Mouse (Mus musculus): ENCODE measurements at regions not wholly inside any gene's neighbourhood (a gene's known extent, or its start where the extent isn't known, plus 50 kb on each side); places are given as distances from the start of the nearest gene placed in this dataset.
"Not testable (repeated sequence)": the region's sequence is repeated elsewhere in the genome, so short reads cannot be mapped to it uniquely, and the experiment has no call there.

GRCm38 (mm10) chr15:3909471-3909870 is 69.9 kb downstream of the Fbxo4 start:
- no peak for DNase-seq

DNA sequence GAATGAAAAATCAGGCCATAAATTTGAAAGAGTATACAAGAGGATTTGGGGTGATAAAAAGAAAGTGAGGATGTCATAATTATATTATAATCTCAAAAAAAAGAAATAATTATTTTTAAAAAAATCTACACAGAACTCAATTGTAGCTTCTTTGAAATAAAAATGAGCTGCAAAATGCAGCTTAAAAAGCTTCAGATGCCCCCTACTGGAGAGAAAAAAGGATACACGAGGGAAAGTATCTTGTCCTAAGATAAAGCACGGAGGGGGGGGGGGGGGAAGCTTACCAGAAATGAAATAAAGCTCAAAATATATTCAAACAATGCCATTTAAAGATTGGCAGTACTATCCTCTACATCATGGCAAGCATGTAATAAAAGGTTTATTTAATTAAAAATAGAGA is 70.7 kb downstream of the Fbxo4 start:
- DNase-seq: peak; percentile 61

DNA sequence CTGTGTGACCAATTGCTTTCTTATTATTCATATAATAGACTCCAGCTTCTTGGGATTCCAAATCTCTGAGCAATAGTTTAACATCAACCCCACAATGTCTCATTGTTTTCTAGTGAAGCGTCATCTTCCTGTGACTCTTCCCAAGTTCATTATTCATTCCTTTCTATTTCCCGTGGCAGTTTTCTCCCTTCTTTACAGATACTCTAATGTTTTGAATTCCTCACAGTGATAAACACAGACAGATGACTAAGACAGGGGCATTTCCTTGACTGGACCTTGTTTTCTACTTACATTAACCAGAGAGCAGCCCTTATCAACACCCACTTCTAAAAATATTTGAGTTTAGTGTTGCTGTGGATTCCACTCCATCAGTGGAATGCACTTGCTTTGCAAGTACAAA is 73.8 kb downstream of the Fbxo4 start:
- DNase-seq: no peak

DNA sequence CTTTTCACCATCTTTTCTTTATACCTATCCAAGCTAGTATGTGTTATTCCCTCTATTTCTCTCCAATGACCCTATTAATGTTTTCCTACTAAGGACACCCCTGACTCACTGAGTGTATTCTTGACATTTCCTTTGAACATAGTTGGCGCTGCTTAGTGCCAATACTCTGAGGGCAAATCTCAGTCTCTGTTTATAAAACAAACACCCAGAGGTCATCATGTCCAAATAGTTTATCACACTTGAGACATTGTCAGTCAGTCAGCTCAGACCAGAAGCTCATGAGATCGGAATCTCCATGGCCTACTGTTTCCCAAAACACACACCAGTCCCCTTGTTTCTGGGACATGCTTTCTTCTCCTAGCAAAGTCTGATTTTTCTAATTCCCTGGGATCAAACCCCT is 100.9 kb downstream of the Fbxo4 start:
- peak; percentile 72 for DNase-seq

DNA sequence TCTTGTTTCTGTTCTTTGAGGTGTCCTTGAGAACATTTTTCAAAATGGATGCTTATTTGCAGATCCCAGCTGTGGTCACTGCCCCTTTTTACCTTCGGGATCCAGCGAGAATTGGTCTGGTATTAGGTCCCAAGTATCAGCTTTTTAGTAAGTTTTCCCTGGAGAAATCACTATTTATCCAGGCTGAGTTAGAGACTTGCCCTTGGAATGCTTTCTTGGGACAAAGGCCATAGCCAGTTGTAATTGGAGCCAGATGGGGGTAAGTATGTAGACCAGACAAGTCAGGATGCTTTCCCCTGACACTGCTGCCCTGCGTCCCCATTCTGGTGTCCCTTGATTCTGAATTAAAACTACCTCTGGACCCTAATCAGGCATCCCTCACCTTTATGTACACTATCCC is 101.9 kb downstream of the Fbxo4 start:
- DNase-seq: peak; percentile 3

DNA sequence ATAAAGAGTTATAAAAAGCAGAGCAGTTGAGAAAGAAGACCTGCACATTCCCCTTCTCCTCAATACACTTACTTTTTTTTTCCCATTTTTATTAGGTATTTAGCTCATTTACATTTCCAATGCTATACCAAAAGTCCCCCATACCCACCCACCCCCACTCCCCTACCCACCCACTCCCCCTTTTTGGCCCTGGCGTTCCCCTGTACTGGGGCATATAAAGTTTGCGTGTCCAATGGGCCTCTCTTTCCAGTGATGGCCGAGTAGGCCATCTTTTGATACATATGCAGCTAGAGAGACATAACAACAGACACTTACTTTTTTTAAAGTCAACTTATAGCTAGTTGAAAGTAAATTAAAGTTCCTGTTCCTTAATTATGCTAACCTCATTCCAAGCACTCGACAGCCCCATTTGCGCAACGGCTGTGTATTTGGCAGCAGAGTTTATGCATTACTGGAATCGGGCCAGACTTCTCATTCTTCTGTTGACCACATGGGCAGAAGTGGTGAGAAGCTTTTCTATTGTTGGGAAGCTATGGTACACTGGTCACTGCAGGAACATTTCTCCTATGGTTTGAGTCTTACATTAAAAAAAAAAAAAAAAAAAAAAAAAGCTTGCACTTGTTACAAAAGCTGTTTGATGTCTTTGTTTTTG is 104.0 kb downstream of the Fbxo4 start:
- DNase-seq: peak; percentile 74

GRCm38 (mm10) chr15:3831802-3832201 is 147.6 kb downstream of the Fbxo4 start:
- DNase-seq: no peak

GRCm38 (mm10) chr15:3805430-3805829 is 173.9 kb downstream of the Fbxo4 start:
- no peak for DNase-seq

- DNase-seq: no peak
Measured at GRCm38 (mm10) chr15:3775865-3776264, 192.6 kb upstream of the Ghr start.

GRCm38 (mm10) chr15:3772228-3772789 is 189.0 kb upstream of the Ghr start:
- DNase-seq: no peak

GRCm38 (mm10) chr15:3770312-3770711 is 187.0 kb upstream of the Ghr start:
- no peak for DNase-seq

- DNase-seq: no peak
Measured at GRCm38 (mm10) chr15:3764726-3765125, 181.4 kb upstream of the Ghr start.

DNA sequence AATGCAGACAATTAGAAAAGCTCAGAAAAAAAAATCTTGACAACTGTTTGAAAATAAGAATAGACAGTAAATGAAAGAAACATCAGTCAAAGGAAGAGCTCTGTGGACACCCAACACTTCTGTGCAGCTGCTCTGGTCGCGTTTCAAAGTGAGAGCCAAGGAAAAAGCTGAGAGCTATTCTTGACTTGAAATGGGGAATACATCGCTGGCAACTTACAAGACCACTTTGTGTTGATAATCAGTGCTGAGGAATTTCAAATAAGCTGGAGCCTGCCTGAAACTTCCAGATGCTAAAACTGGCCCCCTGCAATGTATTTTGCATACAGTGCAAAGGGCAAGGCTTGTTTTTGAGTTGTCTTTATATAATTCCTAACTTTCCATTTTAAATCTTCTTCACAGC is 177.1 kb upstream of the Ghr start:
- DNase-seq: peak; percentile 55

GRCm38 (mm10) chr15:3755636-3756035 is 172.3 kb upstream of the Ghr start:
- peak; percentile 20 for DNase-seq

- not testable (repeated sequence) for DNase-seq
Measured at GRCm38 (mm10) chr15:3748072-3748471, 164.8 kb upstream of the Ghr start.

GRCm38 (mm10) chr15:3743168-3743814 is 160.0 kb upstream of the Ghr start:
- peak; percentile 73 for DNase-seq

- no peak for DNase-seq
Measured at GRCm38 (mm10) chr15:3742191-3742590, 158.9 kb upstream of the Ghr start.

- DNase-seq: peak; percentile 46
Measured at GRCm38 (mm10) chr15:3725214-3725613, 141.9 kb upstream of the Ghr start.

- DNase-seq: no peak
Measured at GRCm38 (mm10) chr15:3720668-3721340, 137.5 kb upstream of the Ghr start.

- DNase-seq: no peak
Measured at GRCm38 (mm10) chr15:3711764-3712163, 128.5 kb upstream of the Ghr start.

DNA sequence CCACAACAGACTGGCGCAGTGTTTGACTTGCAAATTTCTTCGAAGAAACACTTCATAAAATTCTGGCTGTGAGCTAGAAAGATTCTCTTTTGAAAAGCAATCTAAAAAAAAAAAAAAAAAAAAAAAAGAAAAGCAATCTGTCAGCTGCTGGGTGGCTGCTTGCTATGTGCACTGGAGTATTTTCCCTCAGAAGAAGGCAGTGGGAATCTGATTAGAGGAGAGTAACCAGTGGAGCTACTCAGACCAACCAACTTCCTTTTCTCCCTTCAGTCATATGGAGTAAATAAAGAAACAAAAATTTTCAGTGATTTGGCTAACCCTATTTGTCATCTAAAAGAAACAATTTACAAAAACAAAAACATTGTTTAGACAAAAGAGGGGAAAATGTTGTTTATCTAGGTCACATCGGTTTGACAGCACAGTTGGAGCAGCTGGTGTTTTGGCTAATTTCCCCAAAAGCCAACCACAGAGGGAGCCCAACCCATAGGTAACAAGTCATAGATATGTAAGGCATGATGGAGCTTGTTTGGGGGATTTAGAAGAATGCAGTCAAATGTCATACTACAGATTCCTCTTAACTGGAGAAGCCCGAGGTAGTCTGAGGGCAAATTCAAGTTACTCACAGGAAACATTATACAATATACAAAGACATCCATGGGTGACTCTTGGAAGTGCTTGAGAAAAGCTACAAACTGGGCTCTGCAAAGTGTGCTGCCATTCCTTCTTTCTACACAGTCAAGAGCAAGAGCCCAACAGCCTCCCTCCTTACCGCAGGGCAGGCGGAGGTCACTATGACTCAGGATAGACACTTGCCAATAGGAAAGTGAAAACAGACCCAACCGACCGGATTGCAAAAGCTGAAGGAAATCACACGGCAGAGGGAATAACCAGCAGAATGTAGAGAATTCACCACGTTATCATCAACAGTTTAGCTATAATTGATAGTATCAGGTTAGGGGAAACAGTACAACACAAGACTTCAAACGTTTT is 124.1 kb upstream of the Ghr start:
- DNase-seq: peak; percentile 61

DNA sequence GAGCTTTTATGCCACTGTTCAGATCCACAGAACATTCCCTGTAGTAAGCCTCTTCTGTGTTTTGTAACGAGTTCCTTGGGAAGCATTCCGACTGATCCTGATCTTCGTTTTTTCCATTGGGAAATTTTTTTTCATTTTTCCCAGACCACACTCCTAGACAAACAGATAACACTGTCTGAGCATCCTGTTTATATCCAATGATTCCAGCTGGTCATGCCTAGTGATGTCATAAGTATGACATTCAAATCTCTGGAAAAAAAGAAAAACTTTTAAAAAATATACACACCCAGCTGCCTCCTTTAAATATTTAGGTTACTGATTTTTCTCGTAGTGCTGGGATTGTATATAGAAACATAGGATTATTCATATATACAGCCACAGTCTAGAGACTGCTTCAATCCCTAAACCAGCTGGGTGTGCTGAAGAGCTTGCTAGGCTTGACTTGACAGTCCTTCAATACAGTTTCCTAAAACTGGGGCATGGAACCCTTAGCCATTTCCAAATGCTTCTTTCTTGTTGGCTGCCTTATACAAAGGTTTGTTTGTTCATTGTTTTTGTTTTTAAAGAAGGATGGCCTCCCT is 116.0 kb upstream of the Ghr start:
- DNase-seq: peak; percentile 3

Measured in lung, postnatal 10 days (tissue).